Mouse (Mus musculus) kidney, adult 2 months (tissue): ENCODE measurements at regions not wholly inside any gene's neighbourhood (a gene's known extent, or its start where the extent isn't known, plus 50 kb on each side); places are given as distances from the start of the nearest gene placed in this dataset.

Experiments
- CTCF ChIP-seq: fragments of 200-500 bp; conservative IDR thresholded peaks from 2 replicates; pipeline ENCODE4 v1.5.1; 2011; ENCODE audit warnings: low read depth, mild to moderate bottlenecking, control low read depth, low read length, moderate library complexity, mixed read lengths; ENCODE audit not compliant: insufficient read depth, insufficient read length
- POLR2A ChIP-seq: fragments of 200-500 bp; IDR thresholded peaks from one replicate; pipeline ENCODE4 v1.6.1; 2011; ENCODE audit warnings: low read depth, low read length, control low read depth

GRCm38 (mm10) chr14:74551091-74551490 is 89.5 kb upstream of the Htr2a start:
- TF ChIP-seq CTCF (no peak), POLR2A (no peak)
